8 mouse cellular contexts compared by ENCODE assay signal in genomic region chr17:69120533-69121358, GRCm38 (mm10). TPM values are rescaled to one million over a fixed set of nuclear protein-coding genes. Genes with fewer than 3 reads are reported as not detected.
DNase-seq lines count a peak whose midpoint lies in the region; ATAC-seq and TF ChIP-seq lines count a peak whose summit lies in the region.

No protein-coding gene starts in this region.

- no peak for TF ChIP-seq CTCF in hindbrain, postnatal 0 days (IDR thresholded peaks at IDR 0.05; ENCODE audit: low read depth)

- no peak overlapping the region for H3K27ac ChIP-seq in embryonic facial prominence, embryonic 10.5 days (replicated peaks)
- no peak overlapping the region for H3K27ac ChIP-seq in hindbrain, postnatal 0 days

- H3K4me1 ChIP-seq in embryonic facial prominence, embryonic 10.5 days, result peaks cover 27% of the 10 kb centered on the region
- H3K4me1 ChIP-seq in hindbrain, postnatal 0 days (ENCODE audit: insufficient read depth, low read length), result peaks cover 9% of the 10 kb centered on the region

- H3K4me3 ChIP-seq in embryonic facial prominence, embryonic 10.5 days, result peak overlapping the region; percentile 45
- peak overlapping the region; percentile 27 for H3K4me3 ChIP-seq in hindbrain, postnatal 0 days (ENCODE audit: low read length)

- H3K9ac ChIP-seq in hindbrain, postnatal 0 days (replicated peaks; ENCODE audit: low read length), result no peak overlapping the region

- ATAC-seq in hindbrain, postnatal 0 days, result peak; percentile 78
- no peak for ATAC-seq in monocyte, adult 5-6 weeks (replicated peaks; ENCODE audit: insufficient number of reproducible peaks, low FRiP score, low TSS enrichment, poor library complexity, severe bottlenecking)

- no peaks in the 10 kb centered on the region for H3K36me3 ChIP-seq in embryonic facial prominence, embryonic 10.5 days (replicated peaks)
- no peaks in the 10 kb centered on the region for H3K36me3 ChIP-seq in hindbrain, postnatal 0 days (ENCODE audit: insufficient read depth, low read length)

- 7% methylated on average over 19 of the region's 19 CpGs for WGBS in embryonic facial prominence, embryonic 10.5 days
- 7% methylated on average over 19 of the region's 19 CpGs for WGBS in hindbrain, postnatal 0 days

- H3K27me3 ChIP-seq in embryonic facial prominence, embryonic 10.5 days (replicated peaks; ENCODE audit: low read depth, poor library complexity, severe bottlenecking), result peaks cover 25% of the 10 kb centered on the region
- H3K27me3 ChIP-seq in hindbrain, postnatal 0 days (ENCODE audit: insufficient read depth, low read length), result no peaks in the 10 kb centered on the region

- peak overlapping the region; percentile 57 for H3K4me2 ChIP-seq in hindbrain, postnatal 0 days (ENCODE audit: low read depth, low read length)

- intact Hi-C loops in left cerebral cortex, postnatal 4 days (cut with DNase I), result no loop called here
- intact Hi-C loops in gastrocnemius, postnatal 36 days (cut with DNase I), result no loop called here

- H3K9me3 ChIP-seq in embryonic facial prominence, embryonic 10.5 days, result no peaks in the 10 kb centered on the region
- no peaks in the 10 kb centered on the region for H3K9me3 ChIP-seq in hindbrain, postnatal 0 days (ENCODE audit: low read length)

- DNase-seq in left cerebral cortex, postnatal 4 days, result peak; percentile 51
- no peak for DNase-seq in left cerebral cortex, adult 9 months (ENCODE audit: low spot score in 2 of 2)
- DNase-seq in embryonic facial prominence, embryonic 10.5 days (ENCODE audit: low spot score), result peak; percentile 63
- DNase-seq in hindbrain, postnatal 0 days (ENCODE audit: low spot score), result peak; percentile 63
- DNase-seq in mesoderm, embryonic 11.5 days (ENCODE audit: low read depth, low spot score), result peak; percentile 54
- no peak for DNase-seq in gastrocnemius, postnatal 36 days
- DNase-seq in layer of hippocampus, adult 11-12 months (ENCODE audit: low spot score), result no peak

RNA-seq across cellular contexts. Expression of gene Epb41l3, which starts 45.3 kb away (rescaled TPM):
- total RNA-seq in left cerebral cortex, postnatal 4 days (2021), result 10 to 100 TPM; 80.3 to 94.5 TPM
- polyA plus RNA-seq in embryonic facial prominence, embryonic 10.5 days (2016; fragmentation: Nextera tagmentation; extraction: Ambion mirVana), result 55.7 and 76.4 TPM in 2 replicates
- 105 and 110 TPM in 2 replicates for total RNA-seq in hindbrain, postnatal 0 days (2014; rRNA removed)
- 103 and 107 TPM in 2 replicates for polyA plus RNA-seq in hindbrain, postnatal 0 days (2015; fragmentation: Nextera tagmentation; extraction: Ambion mirVana)
- total RNA-seq in gastrocnemius, postnatal 36 days (2021), result 1 to 10 TPM; 2.1 to 2.6 TPM
- total RNA-seq in monocyte, adult 5-6 weeks (2017), result 3.0 TPM in 1 of 3 replicates, not detected in the others

Comparison
In these comparisons a context has a peak if more than half of its experiments do, and no peak if none do; other contexts are left out.
1. DNase-seq: peak in left cerebral cortex, postnatal 4 days (single experiment), embryonic facial prominence, embryonic 10.5 days (single experiment), hindbrain, postnatal 0 days (single experiment) and mesoderm, embryonic 11.5 days (single experiment); none in left cerebral cortex, adult 9 months (0 of 2), gastrocnemius, postnatal 36 days (0 of 2) and layer of hippocampus, adult 11-12 months (single experiment).
2. RNA of gene Epb41l3, which starts 45.3 kb away (total RNA-seq): 105 to 110 TPM in hindbrain, postnatal 0 days and 80.3 to 94.5 TPM in left cerebral cortex, postnatal 4 days; 3.0 TPM in monocyte, adult 5-6 weeks and 2.1 to 2.6 TPM in gastrocnemius, postnatal 36 days; every median in the first group is over 10 times any median in the second.